Mouse (Mus musculus): ENCODE data around the gene Ywhab.

DNA sequence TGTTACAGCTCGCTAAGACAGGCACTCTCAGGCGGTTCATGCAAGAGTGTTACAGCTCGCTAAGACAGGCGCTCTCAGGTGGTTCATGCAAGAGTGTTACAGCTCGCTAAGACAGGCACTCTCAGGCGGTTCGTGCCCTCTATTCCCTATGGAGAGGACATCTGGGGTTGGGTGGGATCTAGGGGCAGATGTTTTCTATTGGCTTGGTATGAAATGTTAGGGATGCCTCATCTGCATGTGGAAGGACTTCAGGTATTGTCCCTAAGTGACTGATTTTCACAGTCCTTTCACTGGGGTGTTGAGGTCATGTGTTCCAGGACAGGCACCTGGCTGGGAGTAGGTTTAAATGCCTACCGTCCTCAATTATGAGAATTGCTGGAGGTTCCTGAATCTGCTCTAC lies 12.8 kb downstream of the Ywhab start:
- TF ChIP-seq MAX (IDR thresholded peaks at IDR 0.05; ENCODE audit: low read depth): no peak
- no peak for TF ChIP-seq POLR2A (IDR thresholded peaks at IDR 0.05; ENCODE audit: insufficient read length, low read depth)
- TF ChIP-seq USF1 (IDR thresholded peaks at IDR 0.05; ENCODE audit: low read depth): no peak
- no peak for TF ChIP-seq POLR2AphosphoS2 (IDR thresholded peaks at IDR 0.05; ENCODE audit: insufficient read length, low read depth)
- TF ChIP-seq SRF (IDR thresholded peaks at IDR 0.05; ENCODE audit: control insufficient read depth, insufficient read length, low read depth): no peak
- no peak for TF ChIP-seq E2F4 (IDR thresholded peaks at IDR 0.05; ENCODE audit: insufficient read depth)

Data from myocyte (in vitro differentiated cells).